Mouse (Mus musculus) kidney, embryonic 14.5 days (tissue): Measurements from ENCODE around the gene Epb41l1. TPM values are rescaled to one million over a fixed set of nuclear protein-coding genes. Genes with fewer than 3 reads are reported as not detected.

Source experiments
- ATAC-seq: fragments of 200-750 bp; cut with Nextera tagmentation; 2 replicates; pipeline ENCODE4 v1.8.0; 2017; ENCODE audit warnings: moderate number of reproducible peaks, mild to moderate bottlenecking, moderate TSS enrichment, moderate library complexity; ENCODE audit not compliant: low FRiP score, low TSS enrichment
- H3K27ac ChIP-seq: fragments of 300-500 bp; sonication (generic); 2 replicates; pipeline ENCODE4 v1.5.1; 2014; ENCODE audit warnings: low read depth, mild to moderate bottlenecking, low read length, moderate library complexity, mixed read lengths
- H3K27me3 ChIP-seq: fragments of 300-500 bp; sonication (generic); 2 replicates; pipeline ENCODE4 v1.6.1; 2014; ENCODE audit warnings: mild to moderate bottlenecking, low read length; ENCODE audit not compliant: control insufficient read depth, insufficient read depth
- H3K36me3 ChIP-seq: fragments of 300-500 bp; sonication (generic); 2 replicates; pipeline ENCODE4 v1.6.1; 2014; ENCODE audit warnings: low read length, mixed read lengths; ENCODE audit not compliant: control insufficient read depth, insufficient read depth
- H3K4me1 ChIP-seq: fragments of 300-500 bp; sonication (generic); 2 replicates; pipeline ENCODE4 v1.6.1; 2014; ENCODE audit warnings: low read length, mixed read lengths; ENCODE audit not compliant: control insufficient read depth, insufficient read depth
- H3K4me2 ChIP-seq: fragments of 300-500 bp; sonication (generic); replicated peaks from 2 replicates; pipeline ENCODE4 v1.6.1; 2014; ENCODE audit warnings: low read depth, mild to moderate bottlenecking, low read length
- H3K4me3 ChIP-seq: fragments of 300-500 bp; sonication (generic); 2 replicates; pipeline ENCODE4 v1.5.1; 2014; ENCODE audit warnings: mild to moderate bottlenecking, low read length
- H3K9ac ChIP-seq: fragments of 300-500 bp; sonication (generic); 2 replicates; pipeline ENCODE4 v1.6.1; 2014; ENCODE audit warnings: low read depth, mild to moderate bottlenecking, low read length, moderate library complexity
- H3K9me3 ChIP-seq: fragments of 300-500 bp; sonication (generic); 2 replicates; pipeline ENCODE4 v1.6.1; 2016; ENCODE audit warnings: low read length; ENCODE audit not compliant: control insufficient read depth
- WGBS: fragments of 180-500 bp; shearing (Covaris S2); extraction: QIAGEN DNeasy Blood & Tissue Kit; methylation state at CpG from one replicate; pipeline ENCODE4 v1.1.7; 2014; 5-methylcytosine and 5-hydroxymethylcytosine counted together
- polyA plus RNA-seq: library from polyadenylated mRNA; unstranded; fragments of >200 nt; fragmentation: Nextera tagmentation; extraction: Ambion mirVana; gene quantifications from 2 replicates; pipeline ENCODE4 v1.2.1, GENCODE M21; 2014

Gene Epb41l1
- polyA plus RNA-seq, 1 experiment from 2014 or later = 2.5 TPM

DNA sequence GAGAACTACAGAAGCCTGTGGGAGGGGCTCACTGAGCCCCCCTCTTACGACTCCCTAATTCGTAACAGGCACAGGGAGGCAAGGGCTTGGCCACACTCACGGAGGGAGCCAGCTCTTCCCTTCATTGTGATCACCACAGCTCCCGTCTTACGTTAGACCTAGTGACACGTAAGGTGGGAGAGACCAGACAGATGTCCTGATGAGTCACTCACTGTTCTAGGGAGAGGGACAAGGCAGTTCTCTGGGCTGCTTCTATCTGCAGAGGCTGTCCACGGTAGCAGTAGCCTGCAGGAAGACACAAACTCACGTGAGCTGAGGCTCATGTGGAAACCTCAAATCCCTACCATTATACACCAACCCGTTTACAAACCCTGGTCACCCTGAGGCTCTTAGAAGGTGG is 73.8 kb downstream of the Epb41l1 start:
- Histone ChIP-seq H3K27ac (no peak overlapping the region), H3K27me3 (no peaks in the 10 kb centered on the region), H3K9me3 (no peaks in the 10 kb centered on the region), H3K4me2 (no peak overlapping the region), H3K36me3 (peaks cover 11% of the 10 kb centered on the region), H3K4me1 (0 out of 2 replicates have a peak, but pooled peaks cover 4% of the 10 kb centered on the region), H3K4me3 (no peak overlapping the region), H3K9ac (no peak overlapping the region)
- ATAC-seq = no peak
- WGBS = 77% methylated on average over 9 of the region's 9 CpGs

GRCm38 (mm10) chr2:156494875-156495274 is 74.2 kb downstream of the Epb41l1 start:
- H3K4me2 ChIP-seq = no peak overlapping the region
- peaks cover 11% of the 10 kb centered on the region for H3K36me3 ChIP-seq
- 90% methylated on average over 12 of the region's 12 CpGs for WGBS
- no peak for ATAC-seq
- H3K9me3 ChIP-seq = no peaks in the 10 kb centered on the region
- no peak overlapping the region for H3K9ac ChIP-seq
- no peak overlapping the region for H3K4me3 ChIP-seq
- no peaks in the 10 kb centered on the region for H3K27me3 ChIP-seq
- no peak overlapping the region for H3K27ac ChIP-seq
- 0 out of 2 replicates have a peak, but pooled peaks cover 4% of the 10 kb centered on the region for H3K4me1 ChIP-seq

DNA sequence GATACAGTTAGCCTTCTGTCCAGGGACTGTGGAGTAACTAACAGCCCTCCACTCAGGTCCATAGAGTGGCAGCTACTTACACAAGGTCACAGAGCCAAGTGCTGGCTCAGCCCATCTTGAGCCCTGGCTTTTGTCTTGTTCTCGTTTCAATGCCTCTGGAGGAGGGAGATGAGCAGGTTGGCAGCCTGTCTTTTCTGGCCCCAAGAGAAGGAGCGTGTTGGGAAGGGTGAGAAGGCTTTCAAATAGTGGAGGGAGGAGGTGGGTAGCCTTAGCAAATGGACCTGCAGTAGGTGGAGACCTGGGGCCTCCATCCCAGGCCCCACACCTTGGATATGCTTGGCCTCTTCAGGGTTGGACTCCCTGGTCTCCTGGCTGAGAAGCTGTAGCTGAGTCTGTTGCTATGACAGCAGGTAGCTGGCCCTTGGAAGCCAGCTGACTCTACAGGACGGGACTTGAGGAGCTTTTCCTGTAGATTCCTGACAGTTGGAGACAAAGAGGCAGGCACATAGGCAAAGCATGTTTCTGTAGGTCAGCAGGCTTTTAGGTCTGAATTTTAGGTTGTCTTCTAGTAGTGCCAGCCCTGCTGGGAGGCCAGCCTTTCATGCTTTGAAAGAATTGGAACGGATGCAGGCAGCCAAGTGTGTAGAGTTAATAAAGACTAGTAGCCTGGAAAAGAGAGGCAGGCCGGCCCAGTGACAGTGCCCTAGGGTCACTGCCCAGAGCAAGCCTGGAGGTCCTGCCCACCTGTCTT is 76.3 kb downstream of the Epb41l1 start:
- H3K27ac ChIP-seq = no peak overlapping the region
- H3K9ac ChIP-seq = no peak overlapping the region
- H3K9me3 ChIP-seq = no peaks in the 10 kb centered on the region
- 38% methylated on average over 5 of the region's 5 CpGs for WGBS
- H3K36me3 ChIP-seq = peaks cover 14% of the 10 kb centered on the region
- no peak for ATAC-seq
- no peak overlapping the region for H3K4me3 ChIP-seq
- no peaks in the 10 kb centered on the region for H3K27me3 ChIP-seq
- H3K4me1 ChIP-seq = 0 out of 2 replicates have a peak, but pooled peaks cover 4% of the 10 kb centered on the region
- H3K4me2 ChIP-seq = no peak overlapping the region

GRCm38 (mm10) chr2:156497915-156498314 is 77.2 kb downstream of the Epb41l1 start:
- 0 out of 2 replicates have a peak, but pooled peaks cover 4% of the 10 kb centered on the region for H3K4me1 ChIP-seq
- no peak overlapping the region for H3K27ac ChIP-seq
- no peak overlapping the region for H3K4me2 ChIP-seq
- WGBS = 59% methylated on average over 5 of the region's 5 CpGs
- H3K27me3 ChIP-seq = no peaks in the 10 kb centered on the region
- no peak overlapping the region for H3K9ac ChIP-seq
- peaks cover 14% of the 10 kb centered on the region for H3K36me3 ChIP-seq
- H3K9me3 ChIP-seq = no peaks in the 10 kb centered on the region
- no peak overlapping the region for H3K4me3 ChIP-seq
- ATAC-seq = no peak

GRCm38 (mm10) chr2:156501025-156501424 is 80.3 kb downstream of the Epb41l1 start:
- no peak overlapping the region for H3K9ac ChIP-seq
- H3K27me3 ChIP-seq = no peaks in the 10 kb centered on the region
- H3K4me2 ChIP-seq = no peak overlapping the region
- 87% methylated on average over 1 of the region's 1 CpGs for WGBS
- no peaks in the 10 kb centered on the region for H3K9me3 ChIP-seq
- no peak for ATAC-seq
- peaks cover 6% of the 10 kb centered on the region for H3K36me3 ChIP-seq
- H3K4me1 ChIP-seq = 0 out of 2 replicates have a peak, but pooled peaks cover 4% of the 10 kb centered on the region
- H3K4me3 ChIP-seq = no peak overlapping the region
- H3K27ac ChIP-seq = no peak overlapping the region

- 86% methylated on average over 13 of the region's 13 CpGs for WGBS
- H3K4me3 ChIP-seq = no peak overlapping the region
- H3K27me3 ChIP-seq = no peaks in the 10 kb centered on the region
- no peak overlapping the region for H3K4me2 ChIP-seq
- H3K9me3 ChIP-seq = no peaks in the 10 kb centered on the region
- no peak overlapping the region for H3K9ac ChIP-seq
- no peaks in the 10 kb centered on the region for H3K4me1 ChIP-seq
- no peak overlapping the region for H3K27ac ChIP-seq
- peaks cover 20% of the 10 kb centered on the region; the same call in 1 of the 2 replicates for H3K36me3 ChIP-seq
- ATAC-seq = no peak
Observed at GRCm38 (mm10) chr2:156505533-156505932, 84.8 kb downstream of the Epb41l1 start.

DNA sequence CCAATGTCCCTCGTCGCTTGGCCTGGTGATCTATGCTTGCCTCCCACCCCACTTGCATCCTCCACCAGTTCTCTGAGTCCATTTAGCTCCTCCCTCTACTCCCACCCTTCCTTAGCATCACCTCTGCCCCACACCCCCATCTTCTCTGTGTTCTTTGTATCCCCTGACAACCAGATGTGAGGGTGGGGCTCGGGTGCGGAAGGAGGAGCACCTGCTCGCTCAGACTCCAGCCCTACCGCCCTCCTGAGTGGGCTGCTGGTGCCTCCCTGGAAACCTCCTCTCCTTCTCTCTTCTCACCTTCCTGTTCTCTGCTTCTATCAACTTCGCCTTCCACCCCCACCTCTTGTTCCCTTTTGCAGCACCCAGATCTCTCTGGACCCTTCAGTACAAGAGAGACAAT is 91.3 kb downstream of the Epb41l1 start:
- 73% methylated on average over 7 of the region's 7 CpGs for WGBS
- H3K36me3 ChIP-seq = peaks cover 26% of the 10 kb centered on the region; the same call in 1 of the 2 replicates
- no peaks in the 10 kb centered on the region for H3K4me1 ChIP-seq
- H3K4me3 ChIP-seq = no peak overlapping the region
- ATAC-seq = no peak
- no peak overlapping the region for H3K27ac ChIP-seq
- H3K4me2 ChIP-seq = no peak overlapping the region
- no peaks in the 10 kb centered on the region for H3K9me3 ChIP-seq
- H3K27me3 ChIP-seq = no peaks in the 10 kb centered on the region
- no peak overlapping the region for H3K9ac ChIP-seq

DNA sequence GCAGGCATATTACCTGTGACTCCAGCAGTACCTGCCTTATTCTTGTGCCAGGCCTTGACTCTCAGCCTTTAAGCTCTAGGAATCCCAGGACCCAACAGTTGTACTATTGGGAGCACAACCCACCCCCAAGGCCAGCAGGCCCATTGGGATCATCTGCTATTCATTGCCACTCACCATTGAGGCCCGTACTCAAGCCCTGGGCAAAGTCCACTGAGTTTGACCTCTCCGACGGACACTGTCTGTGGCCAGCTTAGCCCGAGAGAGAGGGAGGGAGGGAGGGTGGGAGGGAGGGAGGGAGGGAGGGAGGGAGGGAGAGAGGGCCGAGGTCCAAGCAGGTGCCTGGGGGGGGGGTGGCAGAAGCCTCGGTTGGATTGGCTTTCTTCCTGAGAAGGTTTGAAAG is 91.9 kb downstream of the Epb41l1 start:
- 80% methylated on average over 4 of the region's 6 CpGs for WGBS
- ATAC-seq = no peak
- no peak overlapping the region for H3K4me2 ChIP-seq

GRCm38 (mm10) chr2:156515102-156515501 is 94.4 kb downstream of the Epb41l1 start:
- Histone ChIP-seq H3K27ac (no peak overlapping the region), H3K27me3 (no peaks in the 10 kb centered on the region), H3K4me3 (no peak overlapping the region), H3K4me1 (no peaks in the 10 kb centered on the region), H3K9ac (no peak overlapping the region), H3K9me3 (no peaks in the 10 kb centered on the region), H3K36me3 (peaks cover 21% of the 10 kb centered on the region; the same call in 1 of the 2 replicates), H3K4me2 (no peak overlapping the region)
- ATAC-seq = no peak
- WGBS = 91% methylated on average over 9 of the region's 9 CpGs

More for the DNA sequence above, 91.9 kb downstream of the Epb41l1 start:
- H3K9me3 ChIP-seq = no peaks in the 10 kb centered on the region
- H3K9ac ChIP-seq = no peak overlapping the region
- no peaks in the 10 kb centered on the region for H3K27me3 ChIP-seq
- H3K36me3 ChIP-seq = peaks cover 23% of the 10 kb centered on the region; the same call in 1 of the 2 replicates
- no peaks in the 10 kb centered on the region for H3K4me1 ChIP-seq
- H3K4me3 ChIP-seq = no peak overlapping the region
- no peak overlapping the region for H3K27ac ChIP-seq
